Mouse (Mus musculus) lung, postnatal 0 days (tissue): ENCODE measurements around the gene Akap1. TPM values are rescaled to one million over a fixed set of nuclear protein-coding genes. Genes with fewer than 3 reads are reported as not detected.

ENCODE experiments used
- ATAC-seq: fragments of 200-750 bp; cut with Nextera tagmentation; 2 replicates; pipeline ENCODE4 v1.8.0; 2017; ENCODE audit warnings: moderate library complexity
- DNase-seq: peaks from one replicate; pipeline ENCODE4 v3.0.0-alpha.2; 2016; ENCODE audit warnings: low spot score
- H3K27ac ChIP-seq: fragments of 300-500 bp; sonication (generic); 2 replicates; pipeline ENCODE4 v1.5.1; 2014; ENCODE audit warnings: antibody characterized with exemption, mild to moderate bottlenecking, low read length, mixed read lengths
- H3K27me3 ChIP-seq: fragments of 300-500 bp; sonication (generic); replicated peaks from 2 replicates; pipeline ENCODE4 v1.6.1; 2014; ENCODE audit warnings: low read length, mixed read lengths; ENCODE audit not compliant: insufficient read depth
- H3K36me3 ChIP-seq: fragments of 300-500 bp; sonication (generic); 2 replicates; pipeline ENCODE4 v1.6.1; 2014; ENCODE audit warnings: low read length, mixed read lengths; ENCODE audit not compliant: insufficient read depth
- H3K4me1 ChIP-seq: fragments of 300-500 bp; sonication (generic); 2 replicates; pipeline ENCODE4 v1.6.1; 2014; ENCODE audit warnings: antibody characterized with exemption, low read depth, low read length, mixed read lengths; ENCODE audit not compliant: insufficient read depth
- H3K4me2 ChIP-seq: fragments of 300-500 bp; sonication (generic); replicated peaks from 2 replicates; pipeline ENCODE4 v1.6.1; 2014; ENCODE audit warnings: low read depth, mild to moderate bottlenecking, low read length, moderate library complexity, mixed read lengths
- H3K4me3 ChIP-seq: fragments of 300-500 bp; sonication (generic); 2 replicates; pipeline ENCODE4 v1.5.1; 2014; ENCODE audit warnings: low read depth, low read length
- H3K9ac ChIP-seq: fragments of 300-500 bp; sonication (generic); replicated peaks from 2 replicates; pipeline ENCODE4 v1.6.1; 2014; ENCODE audit warnings: low read depth, mild to moderate bottlenecking
- H3K9me3 ChIP-seq: fragments of 300-500 bp; sonication (generic); 2 replicates; pipeline ENCODE4 v1.6.1; 2016; ENCODE audit warnings: low read length, mixed read lengths
- CTCF ChIP-seq: IDR thresholded peaks from 2 replicates; pipeline ENCODE4 v1.5.1; 2016; ENCODE audit warnings: antibody characterized with exemption, mild to moderate bottlenecking
- EP300 ChIP-seq: IDR thresholded peaks from 2 replicates; pipeline ENCODE4 v1.6.1; 2016; ENCODE audit warnings: antibody characterized with exemption, mild to moderate bottlenecking, control low read depth
- WGBS: fragments of 180-500 bp; shearing (Covaris S2); extraction: QIAGEN DNeasy Blood & Tissue Kit; methylation state at CpG from one replicate; pipeline ENCODE4 v1.1.7; 2014; 5-methylcytosine and 5-hydroxymethylcytosine counted together
- polyA plus RNA-seq: library from polyadenylated mRNA; unstranded; fragments of >200 nt; fragmentation: Nextera tagmentation; extraction: Ambion mirVana; gene quantifications from 2 replicates; pipeline ENCODE4 v1.2.1, GENCODE M21; 2015

Gene Akap1
- polyA plus RNA-seq, 1 experiment from 2014 or later = 13.5 TPM

GRCm38 (mm10) chr11:88862355-88862754 is 2.0 kb downstream of the Akap1 start:
- Histone ChIP-seq H3K27me3 (no peaks in the 10 kb centered on the region), H3K4me3 (peak overlapping the region; percentile 66; the same call in 1 of the 2 replicates), H3K4me1 (peaks cover 10% of the 10 kb centered on the region; the same call in 1 of the 2 replicates), H3K9ac (no peak overlapping the region), H3K9me3 (no peaks in the 10 kb centered on the region), H3K27ac (no peak overlapping the region), H3K4me2 (peak overlapping the region; percentile 99), H3K36me3 (no peaks in the 10 kb centered on the region)
- TF ChIP-seq EP300 (no peak), CTCF (no peak)
- WGBS = 74% methylated on average over 2 of the region's 2 CpGs
- DNase-seq (peak; percentile 4), ATAC-seq (no peak)

DNA sequence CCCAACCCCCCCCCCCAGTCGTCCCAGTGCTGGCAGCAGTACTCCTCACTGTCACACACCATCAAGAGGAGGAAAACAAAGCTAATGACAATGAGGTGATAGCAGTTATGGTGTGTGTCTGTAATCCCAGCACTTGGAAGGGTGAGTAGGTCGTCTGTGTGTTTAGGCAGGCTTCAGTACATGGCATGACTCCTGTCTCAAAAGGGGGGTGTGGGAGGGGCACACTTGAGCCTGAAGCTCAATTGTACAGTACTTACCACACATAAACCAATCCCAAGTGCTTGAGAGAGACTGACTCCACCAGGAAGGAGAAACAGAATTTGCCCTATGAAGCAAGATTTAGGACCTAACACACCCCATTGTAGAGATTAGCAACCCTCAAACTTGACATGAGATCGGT is 3.3 kb downstream of the Akap1 start:
- no peaks in the 10 kb centered on the region for H3K9me3 ChIP-seq
- H3K27me3 ChIP-seq = no peaks in the 10 kb centered on the region
- 26% methylated on average over 3 of the region's 3 CpGs for WGBS
- peaks cover 10% of the 10 kb centered on the region; the same call in 1 of the 2 replicates for H3K4me1 ChIP-seq
- no peaks in the 10 kb centered on the region for H3K36me3 ChIP-seq
- H3K9ac ChIP-seq = no peak overlapping the region
- TF ChIP-seq EP300 (no peak), CTCF (no peak)
- DNase-seq (peak; percentile 87), ATAC-seq (peak; percentile 52)
- H3K4me3 ChIP-seq = no peak overlapping the region
- H3K27ac ChIP-seq = peak overlapping the region; percentile 47; the same call in 1 of the 2 replicates
- H3K4me2 ChIP-seq = no peak overlapping the region

GRCm38 (mm10) chr11:88860641-88861040 is 3.7 kb downstream of the Akap1 start:
- TF ChIP-seq EP300 (no peak), CTCF (no peak)
- 50% methylated on average over 3 of the region's 3 CpGs for WGBS
- DNase-seq = no peak
- Histone ChIP-seq H3K27ac (no peak overlapping the region), H3K4me2 (no peak overlapping the region), H3K27me3 (no peaks in the 10 kb centered on the region), H3K4me3 (no peak overlapping the region), H3K36me3 (no peaks in the 10 kb centered on the region), H3K9ac (no peak overlapping the region), H3K9me3 (no peaks in the 10 kb centered on the region), H3K4me1 (peaks cover 10% of the 10 kb centered on the region; the same call in 1 of the 2 replicates)
- no peak for ATAC-seq

GRCm38 (mm10) chr11:88857311-88858005 is 6.9 kb downstream of the Akap1 start:
- TF ChIP-seq EP300 = no peak
- no peak for TF ChIP-seq CTCF
- H3K9me3 ChIP-seq = no peaks in the 10 kb centered on the region
- 54% methylated on average over 3 of the region's 3 CpGs for WGBS

DNA sequence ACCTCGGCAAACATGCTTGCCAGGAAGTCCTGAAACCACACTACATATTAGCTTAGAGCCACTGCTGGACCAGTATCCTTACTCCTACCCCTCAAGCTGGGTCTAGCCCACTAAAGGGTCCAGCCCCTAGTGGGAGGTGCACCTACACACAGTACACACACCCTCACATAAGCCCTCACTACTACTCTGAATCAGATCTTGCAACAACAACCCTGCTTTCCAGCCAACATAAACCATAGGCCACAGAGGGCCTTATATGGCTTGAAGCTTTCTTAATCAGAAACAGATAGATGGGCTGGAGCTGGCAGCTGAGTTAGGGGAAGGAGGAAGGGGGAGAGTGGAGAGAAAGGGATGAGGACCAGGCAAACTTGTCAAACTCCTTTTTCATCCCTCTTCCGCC is 8.0 kb downstream of the Akap1 start:
- Histone ChIP-seq H3K4me2 (no peak overlapping the region), H3K9ac (no peak overlapping the region), H3K36me3 (no peaks in the 10 kb centered on the region), H3K4me1 (0 out of 2 replicates have a peak, but pooled peaks cover 2% of the 10 kb centered on the region), H3K4me3 (no peak overlapping the region), H3K27ac (no peak overlapping the region), H3K27me3 (no peaks in the 10 kb centered on the region), H3K9me3 (no peaks in the 10 kb centered on the region)
- peak; percentile 68 for DNase-seq
- no peak for TF ChIP-seq EP300
- TF ChIP-seq CTCF = no peak
- WGBS = 51% methylated on average over 2 of the region's 2 CpGs
- ATAC-seq = peak; percentile 65

More at GRCm38 (mm10) chr11:88857311-88858005, 6.9 kb downstream of the Akap1 start:
- Histone ChIP-seq H3K27ac (no peak overlapping the region), H3K4me1 (0 out of 2 replicates have a peak, but pooled peaks cover 5% of the 10 kb centered on the region), H3K4me2 (no peak overlapping the region), H3K9ac (no peak overlapping the region), H3K36me3 (no peaks in the 10 kb centered on the region), H3K4me3 (no peak overlapping the region), H3K27me3 (no peaks in the 10 kb centered on the region)
- no peak for ATAC-seq
- DNase-seq = no peak

GRCm38 (mm10) chr11:88855795-88856194 is 8.6 kb downstream of the Akap1 start:
- Histone ChIP-seq H3K4me2 (no peak overlapping the region), H3K36me3 (no peaks in the 10 kb centered on the region), H3K4me1 (no peaks in the 10 kb centered on the region), H3K4me3 (no peak overlapping the region), H3K27ac (no peak overlapping the region), H3K9me3 (no peaks in the 10 kb centered on the region), H3K27me3 (no peaks in the 10 kb centered on the region), H3K9ac (no peak overlapping the region)
- WGBS = 66% methylated on average over 4 of the region's 4 CpGs
- no peak for DNase-seq
- ATAC-seq = no peak
- TF ChIP-seq CTCF (no peak), EP300 (no peak)
